ENCODE assay signal across 7 mouse cellular contexts in the genomic region with DNA sequence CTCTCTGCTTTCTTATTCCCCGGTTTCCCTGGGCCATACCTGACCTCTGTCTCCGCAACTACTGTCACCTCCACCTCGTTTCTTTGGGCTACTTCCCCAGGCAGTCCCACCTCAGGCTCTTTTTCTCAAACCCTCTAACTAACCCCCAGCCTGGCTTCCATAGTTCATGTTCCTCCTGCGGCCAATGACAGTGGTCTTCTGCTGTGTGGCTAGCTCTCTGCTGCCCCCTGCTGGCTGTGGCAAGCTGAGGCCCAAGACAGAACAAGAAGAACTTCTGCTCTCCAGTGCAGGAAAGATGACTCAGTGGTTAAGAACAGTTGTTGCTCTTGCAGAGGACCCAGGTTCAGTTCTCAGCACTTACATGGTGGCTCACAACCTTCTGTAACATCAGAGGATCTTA. TPM values are rescaled to one million over a fixed set of nuclear protein-coding genes. Genes with fewer than 3 reads are reported as not detected.
DNase-seq lines count a peak whose midpoint lies in the region; ATAC-seq and TF ChIP-seq lines count a peak whose summit lies in the region.
"Not testable (repeated sequence)": the region's sequence is repeated elsewhere in the genome, so short reads cannot be mapped to it uniquely, and the experiment has no call there.

No protein-coding gene starts in this region.

- H3K9ac ChIP-seq in embryonic facial prominence, embryonic 12.5 days; forebrain, embryonic 16.5 days (replicated peaks; ENCODE audit: low read depth, low read length); hindbrain, embryonic 12.5 days; intestine, postnatal 0 days (ENCODE audit: low read depth, low read length); liver, embryonic 12.5 days; neural tube, embryonic 11.5 days (ENCODE audit: low read length): not testable (repeated sequence)

- H3K9me3 ChIP-seq in embryonic facial prominence, embryonic 12.5 days; forebrain, embryonic 16.5 days (ENCODE audit: control insufficient read depth, low read length); hindbrain, embryonic 12.5 days (replicated peaks); intestine, postnatal 0 days (ENCODE audit: control insufficient read depth); liver, embryonic 12.5 days (replicated peaks); neural tube, embryonic 11.5 days (ENCODE audit: control insufficient read depth, low read length): not testable (repeated sequence)

- H3K27me3 ChIP-seq in embryonic facial prominence, embryonic 12.5 days; forebrain, embryonic 16.5 days (replicated peaks; ENCODE audit: control insufficient read depth, insufficient read depth, low read length); hindbrain, embryonic 12.5 days; intestine, postnatal 0 days (replicated peaks; ENCODE audit: control insufficient read depth, insufficient read depth, low read length); liver, embryonic 12.5 days (replicated peaks); neural tube, embryonic 11.5 days (ENCODE audit: control insufficient read depth, insufficient read depth, low read length): not testable (repeated sequence)

- H3K4me1 ChIP-seq in embryonic facial prominence, embryonic 12.5 days; forebrain, embryonic 16.5 days (replicated peaks; ENCODE audit: control insufficient read depth, insufficient read depth, low read length); hindbrain, embryonic 12.5 days; intestine, postnatal 0 days (replicated peaks; ENCODE audit: control insufficient read depth, insufficient read depth, low read length); liver, embryonic 12.5 days; neural tube, embryonic 11.5 days (ENCODE audit: control insufficient read depth, insufficient read depth, low read length): not testable (repeated sequence)

- ATAC-seq in embryonic facial prominence, embryonic 12.5 days (ENCODE audit: insufficient number of reproducible peaks, insufficient read depth, low FRiP score, low TSS enrichment): peak; percentile 59; the same call in 1 of the 2 replicates
- peak; percentile 73 for ATAC-seq in forebrain, embryonic 16.5 days
- peak; percentile 51 for ATAC-seq in hindbrain, embryonic 12.5 days (ENCODE audit: low FRiP score)
- ATAC-seq in intestine, postnatal 0 days: peak; percentile 55; the same call in 1 of the 2 replicates
- ATAC-seq in liver, embryonic 12.5 days: peak; percentile 35; the same call in 1 of the 2 replicates
- peak; percentile 99 for ATAC-seq in megakaryocyte progenitor cell, adult 5-6 weeks (replicated peaks; ENCODE audit: poor library complexity)
- ATAC-seq in neural tube, embryonic 11.5 days (ENCODE audit: insufficient read depth, low FRiP score, low TSS enrichment): peak; percentile 74; the same call in 1 of the 2 replicates

- WGBS in embryonic facial prominence, embryonic 12.5 days: no CpG with 5 or more reads among the region's 4 CpGs
- no CpG with 5 or more reads among the region's 4 CpGs for WGBS in forebrain, embryonic 16.5 days
- no CpG with 5 or more reads among the region's 4 CpGs for WGBS in hindbrain, embryonic 12.5 days
- WGBS in intestine, postnatal 0 days: no CpG with 5 or more reads among the region's 4 CpGs
- no CpG with 5 or more reads among the region's 4 CpGs for WGBS in liver, embryonic 12.5 days (ENCODE audit: insufficient replicate concordance)
- WGBS in neural tube, embryonic 11.5 days: no CpG with 5 or more reads among the region's 4 CpGs

- TF ChIP-seq CTCF in intestine, postnatal 0 days (IDR thresholded peaks at IDR 0.05; ENCODE audit: low read depth): not testable (repeated sequence)

- not testable (repeated sequence) for H3K36me3 ChIP-seq in embryonic facial prominence, embryonic 12.5 days; forebrain, embryonic 16.5 days (ENCODE audit: control insufficient read depth, insufficient read depth); hindbrain, embryonic 12.5 days; intestine, postnatal 0 days (ENCODE audit: control insufficient read depth, insufficient read depth); liver, embryonic 12.5 days; neural tube, embryonic 11.5 days (ENCODE audit: control insufficient read depth, insufficient read depth, low read length)

- not testable (repeated sequence) for DNase-seq in neural tube, embryonic 11.5 days (ENCODE audit: low spot score)

- H3K4me2 ChIP-seq in embryonic facial prominence, embryonic 12.5 days (replicated peaks); forebrain, embryonic 16.5 days (ENCODE audit: low read length); hindbrain, embryonic 12.5 days (replicated peaks); intestine, postnatal 0 days (replicated peaks; ENCODE audit: low read depth); liver, embryonic 12.5 days; neural tube, embryonic 11.5 days (ENCODE audit: low read depth): not testable (repeated sequence)

- H3K4me3 ChIP-seq in embryonic facial prominence, embryonic 12.5 days; forebrain, embryonic 16.5 days (replicated peaks; ENCODE audit: low read length); hindbrain, embryonic 12.5 days; intestine, postnatal 0 days (ENCODE audit: low read depth, low read length); liver, embryonic 12.5 days; neural tube, embryonic 11.5 days (ENCODE audit: low read depth, low read length): not testable (repeated sequence)

- not testable (repeated sequence) for H3K27ac ChIP-seq in embryonic facial prominence, embryonic 12.5 days; forebrain, embryonic 16.5 days (ENCODE audit: low read length); hindbrain, embryonic 12.5 days; intestine, postnatal 0 days (ENCODE audit: low read depth, low read length); liver, embryonic 12.5 days; neural tube, embryonic 11.5 days (ENCODE audit: low read depth, low read length)

RNA-seq across cellular contexts. Expression of gene Dynlt1c, which starts 47.7 kb away (rescaled TPM):
- 51.4 and 65.5 TPM in 2 replicates for polyA plus RNA-seq in embryonic facial prominence, embryonic 12.5 days (2016; fragmentation: Nextera tagmentation; extraction: Ambion mirVana)
- polyA plus RNA-seq in forebrain, embryonic 16.5 days (2015; fragmentation: Nextera tagmentation; extraction: Ambion mirVana): 45.8 and 62.4 TPM in 2 replicates
- polyA plus RNA-seq in hindbrain, embryonic 12.5 days (2016; fragmentation: Nextera tagmentation; extraction: Ambion mirVana): 56.8 and 70.8 TPM in 2 replicates
- polyA plus RNA-seq in intestine, postnatal 0 days (2015; fragmentation: Nextera tagmentation; extraction: Ambion mirVana): 8.9 and 13.1 TPM in 2 replicates
- 8.1 and 10.1 TPM in 2 replicates for polyA plus RNA-seq in liver, embryonic 12.5 days (2016; fragmentation: Nextera tagmentation; extraction: Ambion mirVana)
- total RNA-seq in megakaryocyte progenitor cell, adult 5-6 weeks (2015): 3.9 and 4.7 TPM in 2 replicates
- total RNA-seq in megakaryocyte progenitor cell, adult 5-6 weeks (2017): 2.4 and 8.0 TPM in 2 replicates
- 29.8 and 39.6 TPM in 2 replicates for polyA plus RNA-seq in neural tube, embryonic 11.5 days (2014; fragmentation: Nextera tagmentation; extraction: Ambion mirVana)

Comparison
In these comparisons a context has a peak if more than half of its experiments do, and no peak if none do; other contexts are left out.
1. ATAC-seq: peak in every context shown above with its lines; median percentile 99 in megakaryocyte progenitor cell, adult 5-6 weeks; 74 in neural tube, embryonic 11.5 days; 73 in forebrain, embryonic 16.5 days; 59 in embryonic facial prominence, embryonic 12.5 days; 55 in intestine, postnatal 0 days; 51 in hindbrain, embryonic 12.5 days; 35 in liver, embryonic 12.5 days.